Mouse (Mus musculus) limb, embryonic 13.5 days (tissue): Measurements from ENCODE around the gene Satl1. TPM values are rescaled to one million over a fixed set of nuclear protein-coding genes. Genes with fewer than 3 reads are reported as not detected.

Experiments used
- polyA plus RNA-seq: library from polyadenylated mRNA; unstranded; fragments of >200 nt; fragmentation: Nextera tagmentation; extraction: Ambion mirVana; gene quantifications from 2 replicates; pipeline ENCODE4 v1.2.1, GENCODE M21; 2015

Gene Satl1
- polyA plus RNA-seq, 1 experiment from 2014 or later: 0.08 TPM

Other genes starting within 250 kb of the Satl1 start
- 0.10 and 0.19 TPM in 2 replicates for gene 4933403O08Rik, start 167.7 kb downstream of the Satl1 start, polyA plus RNA-seq
- gene Apool, start 95.4 kb downstream of the Satl1 start, polyA plus RNA-seq: 65.3 and 65.8 TPM in 2 replicates
- gene 2010106E10Rik, start 88.5 kb upstream of the Satl1 start, polyA plus RNA-seq: not detected in 2 replicates
- gene Zfp711, start 193.7 kb upstream of the Satl1 start, polyA plus RNA-seq: 16.8 and 18.8 TPM in 2 replicates